Mouse (Mus musculus) T-helper 2 cell (primary cell): ENCODE results near the gene Gpatch4.

Experiments
- in situ Hi-C: fragments of 300-600 bp; cut with MboI, MseI; formaldehyde crosslinking; loops from one replicate; pipeline ENCODE4 v1.15.1; 2025; ENCODE audit warnings: high pct_unique_total_duplicates

Gene Gpatch4

DNA sequence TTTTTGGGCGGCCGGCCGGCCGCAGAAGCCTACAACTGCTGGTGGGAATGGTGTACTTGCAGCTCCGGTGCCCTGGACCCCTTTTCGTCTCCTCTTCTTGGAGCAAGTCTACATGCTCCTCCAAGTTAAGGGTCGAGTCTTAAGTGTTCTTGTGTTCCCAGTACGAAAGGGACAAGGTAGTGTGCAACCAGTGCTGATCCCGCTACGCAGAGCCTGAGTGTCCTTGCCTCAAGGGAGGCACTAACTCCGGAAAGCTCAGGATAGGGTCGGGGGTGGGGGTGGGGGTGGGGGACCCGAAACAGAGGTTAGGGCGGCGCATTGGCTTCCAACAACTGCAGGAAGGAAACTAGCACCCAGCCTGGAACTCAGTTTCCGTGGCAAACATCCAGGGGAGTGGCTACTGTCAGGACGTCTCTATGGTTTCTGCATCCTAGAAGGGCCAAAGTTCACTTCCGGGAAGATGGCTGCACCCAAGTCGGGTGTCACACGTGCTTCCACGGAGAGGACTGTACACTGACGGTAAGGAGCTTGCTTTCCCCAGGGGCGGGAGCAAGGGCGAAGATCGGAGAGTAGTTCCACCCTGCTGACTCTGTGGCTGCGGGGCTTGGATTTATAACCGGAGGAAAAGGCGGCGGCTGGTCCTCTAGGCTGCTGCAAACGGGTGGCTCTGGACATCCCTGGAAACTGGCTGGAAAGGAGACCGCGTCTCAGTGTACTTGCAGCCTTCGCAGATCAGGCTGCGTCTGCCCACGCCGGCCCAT lies at the start of gene Gpatch4:
Gpatch4 (plus strand) TSS at position 448 of the 761 bp plus-strand sequence.
- in situ Hi-C loops = no loop called here

DNA sequence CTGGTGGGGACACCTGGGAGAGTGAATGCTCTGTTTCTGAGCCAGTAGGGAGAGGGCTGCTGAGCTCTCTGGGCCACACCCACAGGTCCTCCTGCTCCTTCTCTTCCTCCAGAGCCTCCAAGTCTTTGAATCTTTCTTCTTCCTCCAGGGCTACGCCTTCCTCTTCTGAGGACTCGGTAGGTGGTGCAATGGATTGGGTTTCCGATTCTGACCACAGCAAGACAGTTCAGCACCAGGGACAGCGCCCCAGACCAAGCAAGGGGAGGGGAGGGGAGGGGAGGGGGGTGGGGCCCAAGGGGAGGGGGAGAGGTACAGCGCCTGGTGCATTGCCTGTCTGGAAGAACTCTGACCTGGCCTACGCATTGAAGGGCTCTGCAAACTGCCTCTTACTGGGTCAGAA lies 49.5 kb upstream of the Gpatch4 start:
- in situ Hi-C loops = no loop called here

DNA sequence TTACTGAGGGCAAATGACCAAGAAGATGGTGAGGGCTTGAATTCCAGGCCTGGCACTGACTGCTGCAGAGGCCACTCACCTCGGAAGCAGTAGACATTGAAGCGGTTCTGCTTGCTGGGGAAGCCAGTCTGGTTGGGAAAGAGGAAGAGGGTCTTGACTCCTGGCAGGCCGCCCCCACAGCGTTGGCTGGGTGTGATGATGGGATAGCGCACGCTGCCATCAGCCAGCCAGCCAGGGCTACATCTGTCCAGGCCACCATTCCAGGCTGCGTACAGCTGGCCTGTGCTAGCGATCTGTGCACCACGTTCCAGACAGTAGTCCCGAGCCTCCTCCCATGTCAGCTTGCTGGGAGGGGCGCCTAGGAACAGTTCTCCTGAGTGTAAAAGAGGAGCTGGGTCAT lies 47.6 kb upstream of the Gpatch4 start:
- in situ Hi-C loops = no loop called here

DNA sequence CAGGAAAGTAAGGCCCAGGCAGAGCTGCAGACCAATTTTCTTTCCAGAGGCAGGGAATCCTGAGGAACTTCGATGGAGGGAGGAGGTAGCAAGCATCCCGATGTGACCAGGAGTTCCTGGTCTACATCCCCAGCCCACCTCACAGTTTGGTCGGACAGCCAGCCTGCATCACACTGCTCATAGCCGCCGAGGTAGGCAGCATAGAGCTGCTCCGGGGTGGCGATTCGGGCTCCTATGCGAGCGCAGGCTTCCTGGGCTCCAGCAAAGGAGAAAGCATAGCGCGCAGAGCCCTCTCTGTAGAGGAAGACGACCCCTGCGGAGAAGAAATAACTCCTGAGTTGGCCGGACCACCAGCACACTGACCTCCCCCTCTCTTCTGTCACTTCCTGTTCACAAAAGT lies 46.5 kb upstream of the Gpatch4 start:
- in situ Hi-C loops = no loop called here

DNA sequence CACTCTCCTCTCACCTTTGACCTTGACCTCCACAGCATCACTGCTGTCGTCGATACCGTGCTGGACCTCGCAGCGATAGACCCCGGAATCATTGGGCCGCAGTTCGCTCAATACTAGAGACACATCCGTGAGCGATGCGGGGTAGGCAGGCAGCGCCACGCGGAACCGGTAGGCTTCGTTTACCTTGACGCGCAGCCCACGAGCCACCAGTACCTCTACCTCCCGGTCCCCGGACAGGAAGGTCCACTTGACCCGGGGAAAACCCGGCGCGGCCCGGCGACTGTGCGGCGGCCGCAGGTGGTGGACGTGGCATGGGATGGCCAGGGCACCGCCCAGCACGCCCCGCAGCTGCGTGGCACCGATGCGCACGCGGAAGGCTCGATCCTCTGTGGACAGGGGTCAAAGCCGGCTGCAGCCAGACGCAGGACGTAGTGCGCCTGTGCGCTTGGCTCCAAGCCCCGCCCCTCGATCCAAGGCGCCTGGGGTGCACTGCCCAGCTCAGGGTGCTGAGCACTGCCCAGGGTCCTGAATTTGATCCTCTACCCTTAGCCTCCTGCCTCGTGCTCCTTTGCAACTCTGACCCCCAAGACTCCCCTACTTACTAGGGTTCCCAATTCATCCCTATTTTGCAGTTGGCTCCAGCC lies 45.8 kb upstream of the Gpatch4 start:
- in situ Hi-C loops = no loop called here

DNA sequence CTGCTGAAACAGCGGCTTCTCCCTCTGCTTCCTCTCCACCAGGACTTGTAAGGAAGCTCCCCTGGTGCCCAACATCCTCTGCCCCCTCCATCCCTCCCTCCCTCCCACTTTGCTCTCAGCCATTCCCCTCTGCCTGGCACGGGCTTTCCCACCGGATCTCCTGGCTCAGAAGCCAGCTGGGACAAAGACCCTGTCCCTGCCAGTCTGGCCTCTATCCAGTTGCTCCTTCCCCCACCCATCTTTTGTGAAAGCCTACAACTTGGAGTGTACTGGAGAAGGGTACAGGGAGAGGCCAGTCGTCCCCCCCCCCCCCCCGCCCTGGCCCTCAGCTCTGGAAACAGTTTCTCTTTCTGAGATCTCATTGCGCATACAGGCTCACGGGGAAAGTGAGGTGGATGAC lies 44.2 kb upstream of the Gpatch4 start:
- in situ Hi-C loops = no loop called here

DNA sequence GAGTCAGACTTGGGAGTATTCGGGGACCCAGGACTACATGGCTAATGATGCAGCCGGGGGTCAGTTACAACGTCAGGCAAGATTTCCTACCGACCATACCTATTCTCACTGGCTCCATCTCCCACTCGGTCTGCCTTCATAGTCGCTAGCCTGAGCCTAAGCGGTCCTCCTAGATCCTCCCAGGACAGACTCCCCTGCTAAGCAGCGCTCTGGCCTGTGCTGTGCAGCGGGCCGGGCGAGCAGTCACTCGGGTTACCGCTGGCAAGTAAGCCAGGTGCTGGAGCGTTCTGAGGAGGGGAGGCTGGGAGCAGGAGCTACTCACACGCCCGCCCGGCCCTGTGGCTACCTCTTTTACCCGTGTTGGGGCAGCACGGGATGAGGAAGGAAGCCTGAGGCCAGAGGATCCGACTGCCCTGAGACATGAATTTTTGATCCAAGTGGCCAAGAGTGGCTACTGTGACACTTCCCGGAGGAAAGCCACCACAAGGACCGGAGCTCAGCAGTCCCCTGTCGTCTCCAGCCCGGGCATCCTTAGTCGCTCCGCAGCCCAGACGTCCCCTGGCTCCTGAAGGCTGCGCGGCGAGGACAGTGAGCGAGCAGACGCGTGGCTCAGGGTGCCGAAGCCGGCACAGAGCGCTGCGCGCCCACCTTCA lies 43.5 kb upstream of the Gpatch4 start:
- in situ Hi-C loops = no loop called here

DNA sequence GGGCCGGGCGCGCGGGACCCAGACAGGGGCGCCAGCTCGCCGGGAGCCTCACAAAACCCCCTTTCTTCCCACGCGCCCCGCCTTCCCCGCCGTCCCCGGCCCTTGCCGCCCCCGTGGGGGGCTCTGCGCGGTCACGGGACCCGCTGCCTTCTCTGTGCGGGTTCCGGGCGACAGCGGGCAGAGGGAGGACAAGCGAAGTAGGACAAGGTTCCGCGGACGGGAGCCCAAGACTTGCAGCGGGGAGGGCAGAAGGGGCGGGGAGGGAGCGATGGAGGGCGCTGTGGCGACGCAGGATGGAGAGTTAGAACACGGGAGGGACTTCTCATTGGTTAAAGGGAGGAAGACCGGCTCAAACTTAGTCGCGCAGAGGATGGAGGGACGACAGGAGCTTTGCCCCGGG lies 42.7 kb upstream of the Gpatch4 start, which contains the start of gene Bcan:
Bcan (minus strand) TSS at position 50 of the 400 bp plus-strand sequence.
- in situ Hi-C loops = no loop called here

DNA sequence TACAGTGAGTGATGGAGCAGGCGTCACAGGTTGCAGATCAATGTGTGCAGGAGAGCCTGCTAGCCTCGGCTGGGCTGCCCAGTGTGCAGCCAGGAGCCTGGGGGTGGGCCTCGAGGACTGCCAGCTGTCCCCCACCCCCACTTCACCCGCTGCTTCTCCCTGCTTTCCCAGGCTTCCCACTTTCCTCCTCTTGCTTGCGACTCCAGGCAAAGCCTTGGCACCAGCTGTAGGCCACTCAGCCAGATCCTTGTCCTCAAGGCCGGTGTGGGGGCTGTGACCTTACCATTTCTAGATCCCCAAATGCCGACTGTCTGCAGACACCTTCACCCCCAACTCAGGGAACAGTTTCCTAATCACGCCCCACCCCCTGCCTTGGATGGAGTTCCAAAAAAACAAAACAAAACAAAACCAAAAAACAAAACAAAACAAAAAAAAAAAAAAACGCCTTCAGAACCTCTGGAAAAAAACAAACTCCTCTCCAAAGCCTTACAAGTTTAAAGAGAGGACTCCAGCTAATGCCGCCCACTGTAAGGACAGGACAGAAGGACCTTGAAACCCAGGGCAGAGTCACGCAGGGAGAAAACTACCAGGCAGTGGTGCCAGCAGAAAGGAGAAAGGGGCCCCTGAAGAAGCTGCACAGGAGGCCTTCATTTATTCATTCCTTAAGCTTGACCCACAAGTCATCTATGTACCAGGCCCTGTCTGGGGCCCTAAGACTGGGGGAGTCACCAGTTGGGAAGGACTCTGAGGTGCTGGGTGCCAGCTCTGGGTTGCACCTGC lies 41.9 kb upstream of the Gpatch4 start:
- in situ Hi-C loops = no loop called here

DNA sequence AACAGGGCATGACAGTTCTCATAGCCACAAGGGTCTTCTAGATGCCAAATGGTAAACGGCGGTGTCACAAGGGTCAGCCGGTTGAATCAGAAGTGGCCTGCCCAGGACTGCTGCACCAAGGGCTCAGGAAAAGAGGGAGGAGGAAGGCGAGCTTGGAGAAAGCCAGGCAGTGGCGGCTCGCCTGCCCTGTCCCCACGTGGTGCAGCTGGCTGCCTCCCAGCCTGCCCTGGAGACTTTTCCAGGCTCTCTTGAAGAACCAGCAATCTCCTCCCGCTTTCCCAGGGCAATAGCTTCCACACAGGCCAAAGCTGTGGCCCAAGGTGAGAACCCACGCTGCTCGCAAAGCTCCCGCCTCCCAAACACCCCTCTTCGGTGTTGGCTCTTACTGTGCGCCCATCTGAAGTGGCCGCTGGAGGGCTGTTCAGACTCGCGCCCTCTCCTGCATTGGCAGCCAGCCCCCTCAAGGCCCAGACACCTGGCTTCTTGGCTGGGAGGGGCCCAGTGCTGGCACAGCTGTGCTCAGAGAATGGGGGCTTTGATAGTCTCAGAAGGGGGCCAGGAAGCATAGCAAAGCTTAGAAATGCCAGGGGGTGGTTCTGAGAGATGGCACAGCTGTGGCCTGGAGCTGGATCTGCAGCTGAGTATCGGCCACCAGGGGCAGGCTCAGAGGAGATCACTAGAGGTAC lies 40.5 kb upstream of the Gpatch4 start:
- in situ Hi-C loops = no loop called here

DNA sequence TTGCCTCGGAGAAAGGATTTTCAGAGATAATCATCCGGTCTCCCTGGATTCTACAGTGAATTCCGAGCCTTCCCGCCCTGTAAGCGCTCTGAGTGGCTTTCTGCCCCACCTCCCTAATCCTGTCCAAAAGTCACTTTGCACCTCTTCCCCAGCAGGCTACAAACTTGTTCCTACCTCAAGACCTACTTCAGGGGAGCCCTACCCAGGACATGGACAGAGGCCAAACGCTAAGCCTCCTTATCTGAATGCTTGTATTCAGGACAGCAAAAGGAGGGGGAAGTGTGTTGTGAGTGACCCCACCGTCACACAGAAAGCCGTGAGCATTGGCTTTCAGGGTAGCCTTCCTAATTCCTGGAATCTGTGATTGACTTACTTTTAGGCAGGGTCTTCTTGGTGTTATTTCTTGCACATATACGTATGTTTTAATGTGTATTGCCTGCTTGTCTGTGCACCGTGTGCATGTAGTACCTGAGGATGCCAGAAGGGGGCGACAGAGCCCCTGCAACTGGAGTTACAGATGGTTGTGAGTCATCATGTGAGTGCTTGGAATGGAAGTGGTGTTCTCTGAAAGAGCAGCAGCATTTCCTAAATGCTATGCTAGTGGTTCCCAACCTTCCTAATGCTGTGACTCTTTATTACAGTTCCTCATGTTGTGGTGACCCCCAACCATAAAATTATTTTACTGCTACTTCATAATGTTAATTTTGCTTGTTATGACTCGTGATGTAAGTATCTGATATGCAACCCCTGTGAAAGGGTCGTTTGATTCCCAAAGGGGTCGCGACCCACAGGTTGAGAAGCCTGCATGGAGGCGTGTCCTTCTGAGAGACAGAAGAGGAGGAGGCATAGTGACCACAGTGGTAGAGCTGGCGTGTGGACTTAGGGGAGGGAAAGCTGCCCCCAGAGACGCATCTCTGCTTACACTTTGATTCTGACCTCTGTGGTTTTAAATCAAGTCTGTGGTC lies 36.8 kb upstream of the Gpatch4 start:
- in situ Hi-C loops = loop anchor here (5.0 kb wide), 1 partner anchor 66 kb away; no protein-coding TSS in a partner anchor

DNA sequence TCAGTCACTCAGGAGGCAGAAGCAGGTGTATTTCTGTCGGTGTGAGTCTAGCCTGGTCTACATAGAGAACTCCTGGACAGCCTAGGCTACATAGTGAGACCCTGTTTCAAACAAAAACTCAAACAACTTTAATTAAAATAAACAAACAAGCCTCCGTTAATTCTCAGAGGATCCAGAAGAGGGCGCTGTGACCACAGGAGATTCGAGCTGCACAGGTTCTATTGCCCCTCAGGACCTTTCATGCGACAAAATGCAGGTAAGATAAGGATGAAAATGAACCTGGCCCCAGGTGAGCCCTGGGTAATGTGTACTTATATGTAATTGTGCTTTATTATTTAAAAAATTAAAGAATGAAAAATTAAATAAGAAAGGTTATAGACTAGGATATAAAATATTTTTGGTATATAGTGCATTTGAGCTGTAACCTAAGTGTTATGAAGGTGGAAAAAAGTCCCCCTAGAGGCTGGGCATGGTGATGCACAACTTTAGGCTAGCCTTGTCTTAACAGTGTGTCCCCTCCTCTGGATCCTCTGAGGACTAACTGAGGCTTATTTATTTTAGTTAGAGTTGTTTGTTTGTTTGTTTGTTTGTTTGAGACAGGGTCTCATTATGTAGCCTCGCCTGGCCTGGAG lies 32.2 kb upstream of the Gpatch4 start:
- in situ Hi-C loops = no loop called here

DNA sequence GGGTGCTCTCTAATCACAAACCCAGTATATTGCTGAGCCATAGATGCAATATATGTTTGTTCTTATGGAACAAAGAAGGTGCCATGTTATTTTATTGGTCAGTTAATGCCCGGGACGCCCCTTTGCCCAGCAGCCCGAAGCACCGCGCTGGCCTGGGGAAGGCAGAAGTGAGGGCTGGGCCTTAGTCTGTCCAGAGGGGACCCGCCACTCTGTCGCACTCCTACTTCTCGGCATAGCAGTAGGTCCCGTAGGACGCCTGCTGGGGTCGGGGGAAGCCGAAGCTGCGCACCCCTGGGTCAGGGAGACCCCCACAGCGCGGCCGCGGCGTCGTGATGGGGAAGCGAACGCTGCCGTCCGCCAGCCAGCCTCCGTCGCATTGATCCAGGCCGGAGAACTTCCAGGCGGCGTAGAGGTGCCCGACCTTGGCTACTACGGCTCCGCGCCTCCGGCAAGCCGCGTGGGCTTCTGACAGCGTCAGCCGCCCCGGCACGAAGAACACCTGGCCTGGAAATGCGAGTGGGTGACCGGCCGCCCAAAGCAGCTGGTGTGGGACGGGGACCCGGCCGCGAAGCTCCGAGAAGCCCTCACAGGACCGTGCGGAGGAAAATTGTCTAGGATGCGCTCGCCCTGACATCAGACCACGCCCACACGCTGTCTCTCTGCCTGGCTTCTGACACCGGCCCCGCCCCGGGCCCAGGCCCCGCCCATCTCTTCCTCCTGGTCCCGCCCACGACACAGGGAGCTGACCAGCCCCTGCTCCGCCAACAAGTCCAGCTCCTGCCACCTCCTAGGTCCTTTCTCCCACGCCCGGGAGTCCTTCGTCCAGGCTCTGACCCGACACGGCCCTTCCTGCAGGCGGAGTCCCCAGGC lies 20.4 kb upstream of the Gpatch4 start:
- in situ Hi-C loops = no loop called here

DNA sequence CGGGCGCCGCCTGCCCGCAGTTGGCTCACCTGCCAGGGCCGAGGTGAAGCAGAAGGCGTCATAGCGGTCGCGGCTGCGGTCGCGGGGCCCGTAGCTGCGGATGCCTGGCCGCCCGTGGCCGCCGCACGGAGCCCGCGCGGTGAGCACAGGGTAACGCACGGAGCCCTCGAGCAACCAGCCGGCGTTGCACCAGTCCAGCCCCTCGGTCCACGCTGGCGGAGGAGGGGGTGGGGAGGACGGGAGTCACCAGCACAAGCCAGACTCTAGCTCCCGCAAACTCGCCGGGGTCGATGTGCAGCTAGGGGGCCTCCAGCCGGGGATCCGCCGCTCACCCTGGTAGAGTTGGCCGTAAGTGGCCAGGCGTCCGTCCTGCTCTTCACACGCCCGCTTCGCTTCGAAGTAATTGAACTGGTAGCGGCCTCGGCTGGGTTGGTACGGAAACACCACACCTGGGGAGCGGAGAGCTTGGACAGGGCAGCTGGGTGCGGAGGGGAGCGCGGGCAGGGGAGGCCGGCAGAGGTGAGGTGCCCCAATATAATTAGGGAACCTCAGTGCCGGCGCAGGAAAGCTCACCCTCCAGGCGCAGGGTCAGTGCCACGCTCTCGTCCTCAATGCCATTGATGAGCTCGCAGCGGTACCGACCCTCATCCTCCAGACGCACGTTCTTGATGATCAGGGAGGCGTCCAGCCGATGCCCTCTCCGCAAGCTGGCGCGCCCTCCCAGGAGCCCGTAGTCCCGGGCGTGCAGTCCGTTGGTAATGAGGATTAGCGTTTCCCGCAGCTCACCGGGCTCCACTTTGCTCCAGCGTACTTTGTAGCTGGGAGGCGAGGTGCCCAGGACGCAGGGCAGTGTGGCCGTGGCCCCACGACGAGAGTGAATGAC lies 19.5 kb upstream of the Gpatch4 start:
- in situ Hi-C loops = no loop called here

DNA sequence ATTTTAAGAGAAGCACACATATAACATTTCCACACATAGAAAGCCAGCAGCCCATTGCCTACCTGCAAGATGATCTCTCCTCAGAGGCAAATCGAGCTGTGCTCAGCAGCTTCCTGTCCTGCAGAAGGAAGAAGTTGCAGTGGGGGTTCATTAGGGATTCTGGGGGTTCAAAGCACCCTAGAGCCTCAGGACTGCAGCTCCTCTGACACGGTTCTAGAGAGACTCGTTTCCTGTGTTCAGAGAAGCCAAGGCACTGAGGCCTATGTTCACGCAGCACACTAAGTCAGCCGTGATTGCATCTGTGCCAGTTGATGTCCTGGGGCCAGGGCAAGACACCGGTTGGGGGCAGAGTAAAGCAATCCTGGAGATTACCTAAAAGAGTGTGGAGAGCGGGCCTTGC lies 16.1 kb upstream of the Gpatch4 start:
- in situ Hi-C loops = no loop called here

DNA sequence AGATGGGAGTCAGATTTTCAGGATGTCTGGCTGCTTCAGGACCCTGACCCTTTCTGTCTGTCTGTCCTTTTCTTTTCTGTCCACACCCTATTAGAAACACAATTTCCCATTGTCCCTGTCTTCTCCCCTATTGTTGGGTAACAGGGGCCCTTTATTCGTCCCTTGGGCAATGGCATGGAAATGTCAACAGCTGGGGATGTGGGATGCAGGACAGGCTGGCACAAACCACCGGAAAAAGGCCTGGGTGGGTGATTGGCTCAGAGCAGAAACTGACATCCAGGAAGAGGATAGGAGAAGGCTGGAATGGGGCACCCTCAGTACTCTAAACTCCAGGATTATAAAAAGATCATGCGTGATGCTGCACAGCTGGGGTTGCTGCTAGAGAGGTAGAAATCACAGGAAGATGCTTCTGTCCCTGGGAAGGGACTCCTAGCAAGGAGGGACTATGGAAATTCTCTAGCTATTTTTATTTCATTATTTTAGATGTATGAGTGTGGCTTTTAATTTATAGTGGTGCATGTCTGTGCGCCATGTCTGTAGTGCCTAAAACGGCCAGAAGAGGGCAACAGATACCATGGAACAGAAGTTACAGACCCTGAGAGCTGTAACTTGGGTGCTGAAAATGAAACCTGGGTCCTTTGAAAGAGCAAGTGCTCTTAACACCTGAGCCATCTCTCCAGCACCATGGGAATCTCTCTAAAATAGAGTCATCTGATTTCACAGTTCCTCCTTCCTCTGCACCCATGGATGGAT lies 15.3 kb upstream of the Gpatch4 start, which contains the start of gene Hapln2:
Hapln2 (minus strand) TSS at position 150 of the 753 bp plus-strand sequence.
- in situ Hi-C loops = no loop called here
